Mouse (Mus musculus): ENCODE measurements around the gene Lcmt1. TPM values are rescaled to one million over a fixed set of nuclear protein-coding genes. Genes with fewer than 3 reads are reported as not detected.

Gene Lcmt1
- total RNA-seq, 2 experiments from 2014 or later: 19.3 to 24.8 TPM

DNA sequence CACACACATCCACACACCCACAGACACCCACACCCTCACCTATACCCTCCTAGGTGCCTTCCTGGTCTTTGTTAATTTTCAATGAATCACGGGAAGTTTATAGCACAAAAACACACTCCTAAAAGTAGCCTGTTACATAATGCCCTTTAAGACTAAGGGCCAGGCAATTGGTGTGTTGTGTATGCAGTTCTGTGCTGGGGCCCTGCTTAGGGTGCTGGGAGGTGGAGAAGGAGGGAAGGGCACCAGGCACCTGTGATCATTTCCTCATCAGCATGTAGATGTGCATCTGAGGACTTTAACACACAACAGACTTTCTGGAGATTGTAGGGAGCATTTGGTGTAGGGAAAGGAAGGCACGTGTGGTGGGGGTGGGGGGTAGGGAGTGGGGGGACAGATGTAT, 79.2 kb downstream of the Lcmt1 start:
- no peak for DNase-seq
- intact Hi-C loops (cut with DNase I): no loop called here

- intact Hi-C loops (cut with DNase I): no loop called here
- DNase-seq: no peak
These were observed 80.1 kb downstream of the Lcmt1 start for GRCm38 (mm10) chr7:123449676-123450075.

DNA sequence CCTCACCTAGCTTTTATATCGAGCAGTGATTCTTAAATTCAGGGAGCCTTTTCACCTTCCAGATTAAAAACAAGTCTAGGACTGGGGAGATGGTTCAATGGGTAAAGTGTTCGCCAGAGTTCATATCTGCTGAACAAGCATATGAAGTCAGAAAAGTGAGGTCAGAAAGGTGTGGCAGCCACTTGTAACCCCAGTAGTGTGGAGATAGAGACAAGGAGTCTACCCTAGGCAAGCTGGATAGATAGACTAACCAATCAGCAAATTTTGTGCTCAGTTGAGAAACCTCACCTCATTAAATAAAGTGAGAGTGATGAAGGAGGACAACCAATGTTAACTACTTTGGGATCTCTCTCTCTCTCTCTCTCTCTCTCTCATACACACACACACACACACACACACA, 80.9 kb downstream of the Lcmt1 start:
- intact Hi-C loops (cut with DNase I): no loop called here
- DNase-seq: no peak

DNA sequence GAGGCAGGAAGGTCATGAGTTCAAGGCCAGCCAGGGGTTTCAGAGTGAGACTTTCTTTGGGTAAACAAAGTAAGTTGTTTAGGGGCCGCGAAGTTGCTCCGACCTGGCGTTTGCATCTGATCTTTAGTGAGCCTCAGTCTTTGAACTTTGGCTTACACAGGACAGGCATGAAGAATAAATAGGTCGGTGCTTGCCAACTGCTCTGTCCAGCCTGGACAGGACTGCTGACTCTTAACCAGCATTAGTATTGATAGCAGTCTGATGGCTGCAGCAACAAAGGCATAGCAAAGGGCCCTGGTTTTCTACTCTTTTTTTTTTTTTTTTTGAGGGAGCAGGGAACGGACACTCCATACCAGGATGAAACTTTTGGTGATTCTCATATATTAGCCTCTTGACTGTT, 83.0 kb downstream of the Lcmt1 start:
- intact Hi-C loops (cut with DNase I): no loop called here
- DNase-seq: no peak

DNA sequence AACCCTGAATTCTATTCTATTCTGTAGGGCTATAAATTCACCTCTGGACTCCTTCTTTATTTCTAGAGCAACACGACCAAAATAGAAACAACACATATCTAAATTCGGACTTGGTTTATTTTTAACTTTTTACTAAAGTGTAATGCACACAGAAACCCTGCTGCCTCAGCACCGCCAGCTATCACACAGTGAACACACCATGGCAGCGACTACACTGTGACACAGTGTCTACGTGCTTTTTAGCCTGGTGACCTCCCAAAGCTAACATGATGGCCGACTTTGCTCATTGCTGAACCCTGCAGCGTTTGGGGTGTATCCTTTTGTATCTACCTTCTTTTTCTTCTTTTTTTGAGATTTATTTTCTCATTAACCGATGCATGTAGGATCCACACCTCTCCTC, 83.5 kb downstream of the Lcmt1 start:
- DNase-seq: no peak
- intact Hi-C loops (cut with DNase I): no loop called here

GRCm38 (mm10) chr7:123455088-123455487, 85.5 kb downstream of the Lcmt1 start:
- intact Hi-C loops (cut with DNase I): no loop called here
- no peak for DNase-seq

GRCm38 (mm10) chr7:123458309-123458708, 88.7 kb downstream of the Lcmt1 start:
- intact Hi-C loops (cut with DNase I): no loop called here
- DNase-seq: no peak

DNA sequence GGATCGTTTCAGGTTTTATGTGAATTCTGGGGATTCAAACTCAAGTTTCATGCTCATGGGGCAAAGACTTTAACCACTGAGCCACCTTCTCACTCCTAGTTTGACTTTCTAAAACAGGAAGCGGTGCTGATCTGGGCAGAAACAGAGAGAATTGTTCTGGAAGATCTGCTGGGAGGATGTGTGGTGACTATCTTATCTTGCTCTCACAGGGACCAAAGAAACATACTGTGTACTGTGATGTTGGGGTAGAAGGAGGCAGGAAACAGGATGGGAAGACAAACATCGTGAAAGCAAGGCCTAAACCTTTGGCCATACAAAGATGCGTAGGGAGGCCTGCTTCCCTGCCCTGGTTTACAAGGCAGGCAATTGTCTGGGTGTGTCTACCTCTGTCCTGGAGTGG, 89.7 kb downstream of the Lcmt1 start:
- intact Hi-C loops (cut with DNase I): no loop called here

GRCm38 (mm10) chr7:123461316-123461715, 91.7 kb downstream of the Lcmt1 start:
- intact Hi-C loops (cut with DNase I): loop anchor here (10.0 kb wide), 2 partner anchors 167 to 517 kb away; no protein-coding TSS in a partner anchor
- DNase-seq: no peak

More for the DNA sequence above, 89.7 kb downstream of the Lcmt1 start:
- DNase-seq: no peak

DNA sequence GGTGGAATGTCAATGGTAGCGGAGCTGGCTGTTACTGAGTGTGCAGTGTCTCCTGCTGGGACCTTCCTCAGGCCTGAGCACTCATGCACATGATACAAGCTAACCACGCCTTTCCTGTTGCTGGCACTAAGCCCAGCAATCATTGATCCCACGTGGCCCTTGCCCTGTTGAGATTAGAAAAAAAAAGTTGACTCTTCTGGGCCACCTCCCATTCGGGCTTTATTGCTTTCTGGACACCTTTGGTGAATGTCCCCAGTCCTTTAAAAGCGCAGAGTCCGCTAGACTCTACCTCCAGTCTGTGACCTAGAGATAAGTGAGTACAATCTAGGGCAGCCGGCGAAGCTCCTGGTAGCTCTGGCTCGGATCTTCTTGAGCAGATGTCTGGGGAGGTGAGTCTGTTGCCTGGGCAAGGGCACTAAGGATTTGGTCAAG, 92.5 kb downstream of the Lcmt1 start, which contains the start of gene Aqp8:
TSS of gene Aqp8 (plus strand) at position 222 of the 432 bp plus-strand sequence.
- peak; percentile 36 to 43 for DNase-seq
- intact Hi-C loops (cut with DNase I): loop anchor here (10.0 kb wide), 2 partner anchors 167 to 517 kb away; no protein-coding TSS in a partner anchor

GRCm38 (mm10) chr7:123463569-123463968, 94.0 kb downstream of the Lcmt1 start:
- DNase-seq: no peak
- intact Hi-C loops (cut with DNase I): loop anchor here (10.0 kb wide), 2 partner anchors 169 to 519 kb away; no protein-coding TSS in a partner anchor

DNA sequence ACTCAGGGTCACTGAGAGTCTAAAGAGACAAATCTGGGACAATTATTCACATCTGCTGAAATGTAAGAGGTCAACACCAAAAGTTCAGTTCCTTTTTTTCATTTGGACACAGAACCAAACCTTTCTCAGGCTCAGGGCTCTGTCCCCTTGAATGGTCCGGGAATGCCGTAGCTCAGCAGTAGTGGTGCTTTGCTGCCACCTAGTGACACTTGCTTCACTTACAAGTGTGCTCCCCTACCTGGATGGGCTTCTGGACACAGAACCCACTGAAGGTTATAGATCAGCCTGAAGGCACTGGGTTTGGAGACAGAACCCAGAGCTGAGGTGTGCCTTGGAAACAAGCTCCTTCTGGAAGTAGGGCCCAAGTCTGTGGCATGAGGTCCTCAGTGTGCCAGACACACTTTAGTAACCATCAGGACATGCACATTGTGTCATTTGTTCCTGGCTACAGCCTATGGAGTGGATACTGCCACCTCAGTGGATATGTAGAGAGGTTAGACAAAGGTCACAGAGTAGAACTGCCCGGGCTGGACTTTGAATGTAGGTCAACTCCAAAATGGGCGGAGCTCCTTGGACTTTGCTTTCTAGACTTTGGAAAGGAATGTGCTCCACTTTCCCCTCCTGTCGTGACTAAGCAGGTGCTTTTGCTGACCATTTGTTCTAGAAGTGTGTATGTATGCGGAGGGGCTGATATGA, 96.3 kb downstream of the Lcmt1 start:
- peak; percentile 73 to 78 for DNase-seq

GRCm38 (mm10) chr7:123467961-123468360, 98.4 kb downstream of the Lcmt1 start:
- intact Hi-C loops (cut with DNase I): loop anchor here (10.0 kb wide), 2 partner anchors 173 to 523 kb away; no protein-coding TSS in a partner anchor
- DNase-seq: no peak

More for the DNA sequence above, 96.3 kb downstream of the Lcmt1 start:
- intact Hi-C loops (cut with DNase I): loop anchor here (1.0 to 10.0 kb wide), 5 partner anchors 67 to 521 kb away; no protein-coding TSS in a partner anchor

Other genes with a start within 250 kb of the Lcmt1 start
- 10 to 100 TPM; 32.6 to 36.9 TPM for gene Tnrc6a, start 245.9 kb upstream of the Lcmt1 start, total RNA-seq (2021)
- gene Slc5a11, start 155.0 kb upstream of the Lcmt1 start, total RNA-seq (2021): not detected
- gene Arhgap17, start 131 bp downstream of the Lcmt1 start, total RNA-seq (2021): 10 to 100 TPM; 18.5 to 20.7 TPM
- gene Aqp8, start 92.5 kb downstream of the Lcmt1 start, total RNA-seq (2021): 1 to 10 TPM; 3.5 to 5.5 TPM
- under 1 TPM; 0.16 to 0.42 TPM for gene Zkscan2, start 130.7 kb downstream of the Lcmt1 start, total RNA-seq (2021)

Data from heart, postnatal 36 days (tissue).